Mouse (Mus musculus) CH12.LX (cell line): ENCODE measurements around the gene Ptprd. TPM values are rescaled to one million over a fixed set of nuclear protein-coding genes. Genes with fewer than 3 reads are reported as not detected.
"Not testable (repeated sequence)": the region's sequence is repeated elsewhere in the genome, so short reads cannot be mapped to it uniquely, and the experiment has no call there.

ENCODE experiments used
- DNase-seq: peaks from one replicate; pipeline ENCODE4 v3.0.0-alpha.2; 2013; ENCODE audit errors: extremely low read depth
- H3K27ac ChIP-seq: 2 replicates; pipeline ENCODE4 v1.5.1; 2012; ENCODE audit warnings: low read depth, mild to moderate bottlenecking, control low read depth, moderate library complexity; ENCODE audit not compliant: insufficient read depth
- H3K27me3 ChIP-seq: replicated peaks from 2 replicates; pipeline ENCODE3; 2012; ENCODE audit warnings: inconsistent platforms
- H3K36me3 ChIP-seq, 2 experiments: replicated peaks in 1 of 2; 2 replicates each; pipeline versions ENCODE3 to v1.6.1; 2012; ENCODE audit warnings: inconsistent platforms in 1 of 2, low read length in 1 of 2, mild to moderate bottlenecking in 1 of 2, mixed read lengths in 1 of 2, moderate library complexity in 1 of 2; ENCODE audit not compliant: control insufficient read depth in 1 of 2, insufficient read depth in 1 of 2
- H3K4me1 ChIP-seq, 2 experiments: 2 replicates each; pipeline ENCODE4 v1.6.1; 2012; ENCODE audit warnings: inconsistent platforms in 1 of 2, moderate library complexity in 1 of 2; ENCODE audit not compliant: insufficient read depth in 2 of 2, control insufficient read depth in 1 of 2
- H3K4me2 ChIP-seq: 2 replicates; pipeline ENCODE4 v1.6.1; 2012; ENCODE audit warnings: low read depth, mild to moderate bottlenecking, control low read depth; ENCODE audit not compliant: poor library complexity, insufficient read depth, severe bottlenecking
- H3K4me3 ChIP-seq, 3 experiments: fragments of 150-350 bp in 1 of 3; sonication (generic) in 1 of 3; replicated peaks in 1 of 3; 2 replicates each; pipeline versions ENCODE3 to v1.5.1; 2011 to 2012; ENCODE audit warnings: low read depth in 2 of 3, low read length in 2 of 3, mild to moderate bottlenecking in 2 of 3, moderate library complexity in 2 of 3, control low read depth in 1 of 3, improper control_type of control experiment in 1 of 3, inconsistent platforms in 1 of 3, mixed read lengths in 1 of 3; ENCODE audit not compliant: poor library complexity in 1 of 3
- H3K79me2 ChIP-seq: replicated peaks from 2 replicates; pipeline ENCODE4 v1.6.1; 2012; ENCODE audit warnings: mild to moderate bottlenecking, moderate library complexity; ENCODE audit not compliant: control insufficient read depth, poor library complexity, insufficient read depth, severe bottlenecking; ENCODE audit errors: extremely low read depth
- H3K9ac ChIP-seq: 2 replicates; pipeline ENCODE4 v1.6.1; 2012; ENCODE audit warnings: low read depth, mild to moderate bottlenecking, control low read depth, moderate library complexity; ENCODE audit not compliant: insufficient read depth
- H3K9me3 ChIP-seq: replicated peaks from 2 replicates; pipeline ENCODE3; 2012; ENCODE audit warnings: low read length, inconsistent platforms, mixed read lengths
- CHD1 ChIP-seq: IDR thresholded peaks from 2 replicates; pipeline ENCODE4 v1.6.1; 2012; ENCODE audit warnings: low read depth, low read length, improper control_type of control experiment, inconsistent platforms
- CHD2 ChIP-seq: IDR thresholded peaks from 2 replicates; pipeline ENCODE4 v1.6.1; 2011; ENCODE audit warnings: low read length, improper control_type of control experiment
- CTCF ChIP-seq, 2 experiments: IDR thresholded peaks in 1 of 2; conservative IDR thresholded peaks in 1 of 2; 2 replicates each; pipeline ENCODE4 v1.5.1; 2011 to 2012; ENCODE audit warnings: low read depth in 2 of 2, low read length in 2 of 2, improper control_type of control experiment in 1 of 2, inconsistent platforms in 1 of 2, mild to moderate bottlenecking in 1 of 2, moderate library complexity in 1 of 2
- E2F4 ChIP-seq: IDR thresholded peaks from 2 replicates; pipeline ENCODE4 v1.6.1; 2011; ENCODE audit warnings: low read depth, low read length, improper control_type of control experiment; ENCODE audit not compliant: insufficient replicate concordance
- EP300 ChIP-seq: IDR thresholded peaks from 2 replicates; pipeline ENCODE4 v1.6.1; 2011; ENCODE audit warnings: low read length, improper control_type of control experiment
- ETS1 ChIP-seq: conservative IDR thresholded peaks from 2 replicates; pipeline ENCODE4 v1.6.1; 2012; ENCODE audit warnings: low read depth, mild to moderate bottlenecking, inconsistent platforms, low read length, improper control_type of control experiment, moderate library complexity
- MAFK ChIP-seq: IDR thresholded peaks from 2 replicates; pipeline ENCODE4 v1.6.1; 2011; ENCODE audit warnings: low read length, improper control_type of control experiment; ENCODE audit not compliant: insufficient replicate concordance
- MAX ChIP-seq: IDR thresholded peaks from 2 replicates; pipeline ENCODE4 v1.6.1; 2011; ENCODE audit warnings: low read length, improper control_type of control experiment
- MAZ ChIP-seq: IDR thresholded peaks from 2 replicates; pipeline ENCODE4 v1.6.1; 2012; ENCODE audit warnings: low read depth, mild to moderate bottlenecking, inconsistent platforms, low read length, improper control_type of control experiment, moderate library complexity
- MEF2A ChIP-seq: IDR thresholded peaks from 2 replicates; pipeline ENCODE4 v1.6.1; 2014; ENCODE audit warnings: low read depth, mild to moderate bottlenecking, inconsistent platforms, low read length, improper control_type of control experiment, borderline replicate concordance
- NELFE ChIP-seq: IDR thresholded peaks from 2 replicates; pipeline ENCODE4 v1.6.1; 2011; ENCODE audit warnings: low read depth, low read length, improper control_type of control experiment
- NRF1 ChIP-seq: IDR thresholded peaks from 2 replicates; pipeline ENCODE4 v1.6.1; 2014; ENCODE audit warnings: low read depth, mild to moderate bottlenecking, inconsistent platforms, low read length, improper control_type of control experiment, moderate library complexity
- POLR2A ChIP-seq: IDR thresholded peaks from 2 replicates; pipeline ENCODE4 v1.6.1; 2011; ENCODE audit warnings: low read depth, mild to moderate bottlenecking, improper control_type of control experiment, low read length
- POLR2AphosphoS2 ChIP-seq: IDR thresholded peaks from 2 replicates; pipeline ENCODE4 v1.6.1; 2011; ENCODE audit warnings: low read depth, low read length, improper control_type of control experiment
- RCOR1 ChIP-seq: conservative IDR thresholded peaks from 2 replicates; pipeline ENCODE4 v1.6.1; 2012; ENCODE audit warnings: low read depth, mild to moderate bottlenecking, inconsistent platforms, low read length, improper control_type of control experiment
- SIN3A ChIP-seq: IDR thresholded peaks from 2 replicates; pipeline ENCODE4 v1.6.1; 2012; ENCODE audit warnings: low read length, improper control_type of control experiment, inconsistent platforms
- TCF12 ChIP-seq: IDR thresholded peaks from 2 replicates; pipeline ENCODE4 v1.6.1; 2014; ENCODE audit warnings: low read depth, mild to moderate bottlenecking, inconsistent platforms, low read length, improper control_type of control experiment
- ZMIZ1 ChIP-seq: IDR thresholded peaks from 2 replicates; pipeline ENCODE4 v1.6.1; 2012; ENCODE audit warnings: low read depth, mild to moderate bottlenecking, inconsistent platforms, low read length, improper control_type of control experiment
- dilution Hi-C: fragments of 300-500 bp; cut with MboI; formaldehyde crosslinking; loops from 2 replicates; pipeline ENCODE4 v1.14.3; 2020; ENCODE audit warnings: low sequenced_read_pairs; ENCODE audit not compliant: extremely low pct_unique_long_range_greater_than_20kb, extremely low pct_ligation_motif_present
- in situ Hi-C: fragments of 300-500 bp; cut with MboI; formaldehyde crosslinking; loops from 3 replicates; pipeline ENCODE4 v1.14.3; 2019; ENCODE audit warnings: low sequenced_read_pairs, low pct_ligation_motif_present, low pct_unique_long_range_greater_than_20kb, mixed read lengths
- polyA plus RNA-seq: library from polyadenylated mRNA; unstranded; fragments of >175 nt; gene quantifications from 2 replicates; pipeline ENCODE4 v1.2.1, GENCODE M21; 2012; ENCODE audit warnings: low read depth; ENCODE audit not compliant: insufficient read length
- total RNA-seq, 2 experiments: library from RNA; depleted of rRNA; stranded (reverse); fragments of 300-350 nt in 1 of 2; fragments of >200 nt in 1 of 2; gene quantifications; 2 replicates each; pipeline ENCODE4 v1.2.3; 2012 to 2014

Ptprd gene
- total and polyA plus RNA-seq, 3 experiments, result not detected

- H3K9ac ChIP-seq, in situ Hi-C loops: not testable (repeated sequence)
These were observed 2174.6 kb downstream of the Ptprd start for GRCm38 (mm10) chr4:76037178-76037577.

DNA sequence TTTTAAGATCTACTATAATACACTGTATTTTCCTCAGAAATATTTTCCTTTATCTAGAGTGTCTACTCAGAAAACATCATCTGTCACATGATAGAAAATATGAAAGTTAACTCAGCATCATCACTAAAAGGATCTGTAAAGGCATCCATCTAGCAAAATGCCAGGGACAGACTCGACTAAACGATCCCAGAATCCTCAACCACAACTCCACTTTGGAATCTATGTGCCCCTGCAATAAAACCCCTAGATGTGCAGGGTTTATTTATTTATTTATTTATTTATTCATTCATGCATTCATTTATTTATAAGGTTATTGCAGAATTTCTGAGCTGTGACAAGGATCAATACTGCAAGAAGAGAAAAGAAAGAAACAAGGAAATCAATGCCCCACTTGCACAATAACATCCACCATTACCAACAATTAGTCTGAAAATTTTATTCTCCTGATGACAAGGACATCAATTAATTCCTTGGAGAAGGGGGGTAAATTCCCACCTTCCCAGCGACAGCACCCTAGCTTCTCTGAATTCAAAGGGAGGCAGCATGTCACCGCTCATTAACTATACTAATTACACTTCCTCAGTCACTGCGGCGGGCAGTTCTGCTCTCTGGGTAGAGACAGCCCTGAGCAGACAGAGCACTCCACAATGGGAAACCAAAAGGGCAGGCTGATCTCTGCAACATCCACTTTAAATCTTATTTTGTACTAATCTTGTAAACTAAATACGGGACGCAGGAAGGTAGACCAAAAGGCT, 2186.0 kb downstream of the Ptprd start:
- H3K9me3 ChIP-seq, result peaks cover 25% of the 10 kb centered on the region
- no peak overlapping the region for H3K4me3 ChIP-seq
- no peak for DNase-seq
- H3K79me2 ChIP-seq, result no peaks in the 10 kb centered on the region
- no peaks in the 10 kb centered on the region for H3K4me1 ChIP-seq
- H3K36me3 ChIP-seq, result no peaks in the 10 kb centered on the region
- H3K4me2 ChIP-seq, result no peak overlapping the region
- dilution Hi-C loops, result no loop called here
- no peak overlapping the region for H3K27ac ChIP-seq
- in situ Hi-C loops, result no loop called here
- H3K9ac ChIP-seq, result no peak overlapping the region
- H3K27me3 ChIP-seq, result no peaks in the 10 kb centered on the region
- TF ChIP-seq CTCF (conservative IDR thresholded peaks at IDR 0.05 in 1 of 2, IDR thresholded peaks at IDR 0.05 in 1 of 2; ENCODE audit: low read depth in 2 of 2, low read length in 2 of 2) (no peak), ETS1 (no peak), RCOR1 (no peak), NRF1 (no peak), CHD1 (no peak), POLR2A (no peak), MAFK (no peak), MAZ (no peak), NELFE (no peak), MEF2A (no peak), POLR2AphosphoS2 (no peak), CHD2 (no peak), E2F4 (no peak), EP300 (no peak), ZMIZ1 (no peak), MAX (no peak), SIN3A (no peak), TCF12 (no peak)

More at GRCm38 (mm10) chr4:76037178-76037577, 2174.6 kb downstream of the Ptprd start:
- H3K9me3 ChIP-seq, result peaks cover 25% of the 10 kb centered on the region
- H3K79me2 ChIP-seq, H3K27ac ChIP-seq, dilution Hi-C loops, DNase-seq, H3K4me2 ChIP-seq, H3K36me3 ChIP-seq, H3K27me3 ChIP-seq, H3K4me1 ChIP-seq, H3K4me3 ChIP-seq: not testable (repeated sequence)
